9 mouse cellular contexts compared by ENCODE assay signal in genomic region chr4:133043798-133044646, GRCm38 (mm10). TPM values are rescaled to one million over a fixed set of nuclear protein-coding genes. Genes with fewer than 3 reads are reported as not detected.
DNase-seq lines count a peak whose midpoint lies in the region; ATAC-seq and TF ChIP-seq lines count a peak whose summit lies in the region.
"Had no signal": no experiment of that assay in that cellular context is flagged by ENCODE, and none has a peak within 500 bp of the region (broad histone marks: within the 10 kb centered on the region; RNA-seq: fewer than 3 reads in every experiment).

No protein-coding gene starts in this region.

- 0 out of 2 replicates have a peak, but pooled peaks have one; percentile 49 for TF ChIP-seq EP300 in lung, postnatal 0 days (IDR thresholded peaks at IDR 0.05)

- H3K4me1 ChIP-seq in hindbrain, embryonic 14.5 days (replicated peaks; ENCODE audit: control insufficient read depth, insufficient read depth, low read length) = peaks cover 96% of the 10 kb centered on the region
- peaks cover 64% of the 10 kb centered on the region for H3K4me1 ChIP-seq in lung, postnatal 0 days (ENCODE audit: insufficient read depth, low read depth, low read length)

- TF ChIP-seq CTCF in gastrocnemius, adult 2 months (IDR thresholded peaks at IDR 0.05) = no peak
- TF ChIP-seq CTCF in lung, postnatal 0 days (IDR thresholded peaks at IDR 0.05) = no peak

- peak overlapping the region; percentile 87 for H3K4me3 ChIP-seq in gastrocnemius, adult 2 months
- no peak overlapping the region for H3K4me3 ChIP-seq in hindbrain, embryonic 14.5 days (replicated peaks; ENCODE audit: low read length)
- H3K4me3 ChIP-seq in lung, postnatal 0 days (ENCODE audit: low read depth, low read length) = no peak overlapping the region
- H3K4me3 ChIP-seq: liver, embryonic 15.5 days had no signal

- intact Hi-C loops in gastrocnemius, adult 2 months (cut with DNase I) = no loop called here

- H3K9me3 ChIP-seq in hindbrain, embryonic 14.5 days (ENCODE audit: control insufficient read depth, low read length) = no peaks in the 10 kb centered on the region
- H3K9me3 ChIP-seq in lung, postnatal 0 days (ENCODE audit: low read length) = no peaks in the 10 kb centered on the region
- H3K9me3 ChIP-seq: liver, embryonic 15.5 days had no signal

- no peaks in the 10 kb centered on the region for H3K27me3 ChIP-seq in hindbrain, embryonic 14.5 days (ENCODE audit: control insufficient read depth, insufficient read depth, low read length)
- H3K27me3 ChIP-seq in lung, postnatal 0 days (replicated peaks; ENCODE audit: insufficient read depth, low read length) = no peaks in the 10 kb centered on the region

- H3K9ac ChIP-seq in hindbrain, embryonic 14.5 days = 0 out of 2 replicates have a peak overlapping the region, but pooled peaks have one; percentile 20
- 0 out of 2 replicates have a peak overlapping the region, but pooled peaks have one; percentile 26 for H3K9ac ChIP-seq in lung, postnatal 0 days (replicated peaks; ENCODE audit: low read depth)
- H3K9ac ChIP-seq: liver, embryonic 15.5 days had no signal

- H3K27ac ChIP-seq in gastrocnemius, adult 2 months = peak overlapping the region; percentile 94
- H3K27ac ChIP-seq in hindbrain, embryonic 14.5 days = peak overlapping the region; percentile 85
- H3K27ac ChIP-seq in lung, postnatal 0 days (ENCODE audit: low read length) = peak overlapping the region; percentile 69
- H3K27ac ChIP-seq: liver, embryonic 15.5 days had no signal

- no peaks in the 10 kb centered on the region for H3K36me3 ChIP-seq in hindbrain, embryonic 14.5 days (replicated peaks; ENCODE audit: control insufficient read depth, insufficient read depth)
- no peaks in the 10 kb centered on the region for H3K36me3 ChIP-seq in lung, postnatal 0 days (ENCODE audit: insufficient read depth, low read length)
- H3K36me3 ChIP-seq: liver, embryonic 15.5 days had no signal

- 37% methylated on average over 6 of the region's 6 CpGs for WGBS in hindbrain, embryonic 14.5 days
- 49% methylated on average over 6 of the region's 6 CpGs for WGBS in lung, postnatal 0 days

- peak overlapping the region; percentile 51 for H3K4me2 ChIP-seq in hindbrain, embryonic 14.5 days (replicated peaks)
- no peak overlapping the region; the same call in 1 of the 2 replicates for H3K4me2 ChIP-seq in lung, postnatal 0 days (replicated peaks; ENCODE audit: low read depth, low read length)

- peak; percentile 51 for DNase-seq in urinary bladder, postnatal 14 days (ENCODE audit: low spot score)
- no peak for DNase-seq in urinary bladder, postnatal 25 days (ENCODE audit: low spot score)
- DNase-seq in gastrocnemius, adult 2 months = peak; percentile 94
- no peak for DNase-seq in hindbrain, embryonic 14.5 days (ENCODE audit: low spot score)
- no peak for DNase-seq in lung, postnatal 0 days (ENCODE audit: low spot score)
- no peak for DNase-seq in thymus, postnatal 14 days
- DNase-seq in T-cell, adult 2 months (ENCODE audit: low spot score) = no peak

- ATAC-seq in hindbrain, embryonic 14.5 days (ENCODE audit: low FRiP score) = no peak
- ATAC-seq in lung, postnatal 0 days = peak; percentile 42
- ATAC-seq in activated CD4-positive, CD25-positive, alpha-beta regulatory T cell, adult 4 months = no peak

RNA-seq across cellular contexts. Expression of gene Ahdc1, which starts 33.0 kb away (rescaled TPM):
- 10 to 100 TPM; 30.2 to 55.1 TPM for total RNA-seq in gastrocnemius, adult 2 months (2021)
- 12.9 and 13.4 TPM in 2 replicates for polyA plus RNA-seq in hindbrain, embryonic 14.5 days (2014; fragmentation: Nextera tagmentation; extraction: Ambion mirVana)
- 3.9 and 4.4 TPM in 2 replicates for polyA plus RNA-seq in lung, postnatal 0 days (2015; fragmentation: Nextera tagmentation; extraction: Ambion mirVana)
- polyA plus RNA-seq in activated CD4-positive, CD25-positive, alpha-beta regulatory T cell, adult 4 months (2017; shearing (Covaris generic)) = 1 to 10 TPM; 2.1 TPM

Comparison
In these comparisons a context has a peak if more than half of its experiments do, and no peak if none do; other contexts are left out.
1. DNase-seq: peak in urinary bladder, postnatal 14 days (single experiment) and gastrocnemius, adult 2 months (single experiment); none in urinary bladder, postnatal 25 days (single experiment), hindbrain, embryonic 14.5 days (single experiment), lung, postnatal 0 days (single experiment), thymus, postnatal 14 days (single experiment) and T-cell, adult 2 months (single experiment).
2. Peak in every context shown above with its lines, with median percentiles within 50 percentile points of each other: H3K27ac ChIP-seq.